Mouse (Mus musculus) testis, adult 2 months (tissue): Measurements from ENCODE around the gene Rbm19.

ENCODE experiments used
- CTCF ChIP-seq: fragments of 200-500 bp; IDR thresholded peaks from 2 replicates; pipeline ENCODE4 v1.5.1; 2012; ENCODE audit warnings: low read depth, mild to moderate bottlenecking, inconsistent platforms, low read length, moderate library complexity; ENCODE audit not compliant: control insufficient read depth, insufficient read depth, insufficient replicate concordance
- POLR2A ChIP-seq: fragments of 200-500 bp; IDR thresholded peaks from 2 replicates; pipeline ENCODE4 v1.6.1; 2012; ENCODE audit warnings: low read depth, mild to moderate bottlenecking, inconsistent platforms, low read length, moderate library complexity; ENCODE audit not compliant: control insufficient read depth

- TF ChIP-seq POLR2A (no peak), CTCF (no peak)
Observed at GRCm38 (mm10) chr5:120207492-120207891, 91.2 kb downstream of the Rbm19 start.
